Mouse (Mus musculus) midbrain, embryonic 13.5 days (tissue): ENCODE results near the gene Gm28539. TPM values are rescaled to one million over a fixed set of nuclear protein-coding genes. Genes with fewer than 3 reads are reported as not detected.
"Not testable (repeated sequence)": the region's sequence is repeated elsewhere in the genome, so short reads cannot be mapped to it uniquely, and the experiment has no call there.

Source experiments
- ATAC-seq: fragments of 200-750 bp; cut with Nextera tagmentation; 2 replicates; pipeline ENCODE4 v1.8.0; 2017; ENCODE audit warnings: mild to moderate bottlenecking, moderate TSS enrichment, moderate library complexity
- H3K27ac ChIP-seq: fragments of 300-500 bp; sonication (generic); 2 replicates; pipeline ENCODE4 v1.5.1; 2015; ENCODE audit warnings: inconsistent platforms, mild to moderate bottlenecking, moderate library complexity
- H3K27me3 ChIP-seq: fragments of 300-500 bp; sonication (generic); 2 replicates; pipeline ENCODE4 v1.6.1; 2015; ENCODE audit warnings: mild to moderate bottlenecking, inconsistent platforms
- H3K36me3 ChIP-seq: fragments of 300-500 bp; sonication (generic); 2 replicates; pipeline ENCODE4 v1.6.1; 2015; ENCODE audit warnings: mild to moderate bottlenecking, inconsistent platforms
- H3K4me1 ChIP-seq: fragments of 300-500 bp; sonication (generic); replicated peaks from 2 replicates; pipeline ENCODE4 v1.6.1; 2015; ENCODE audit warnings: inconsistent platforms
- H3K4me2 ChIP-seq: fragments of 300-500 bp; sonication (generic); replicated peaks from 2 replicates; pipeline ENCODE4 v1.6.1; 2015; ENCODE audit warnings: moderate library complexity, mild to moderate bottlenecking, inconsistent platforms
- H3K4me3 ChIP-seq: fragments of 300-500 bp; sonication (generic); replicated peaks from 2 replicates; pipeline ENCODE4 v1.5.1; 2015; ENCODE audit warnings: mild to moderate bottlenecking, inconsistent platforms
- H3K9ac ChIP-seq: fragments of 300-500 bp; sonication (generic); replicated peaks from 2 replicates; pipeline ENCODE4 v1.6.1; 2015; ENCODE audit warnings: mild to moderate bottlenecking, inconsistent platforms
- H3K9me3 ChIP-seq: fragments of 300-500 bp; sonication (generic); 2 replicates; pipeline ENCODE4 v1.6.1; 2016; ENCODE audit warnings: mild to moderate bottlenecking, inconsistent platforms
- WGBS: fragments of 180-500 bp; shearing (Covaris S2); methylation state at CpG from one replicate; pipeline ENCODE4 v1.1.7; 2015; 5-methylcytosine and 5-hydroxymethylcytosine counted together
- polyA plus RNA-seq: library from polyadenylated mRNA; unstranded; fragments of >200 nt; fragmentation: Nextera tagmentation; extraction: Ambion mirVana; gene quantifications from 2 replicates; pipeline ENCODE4 v1.2.1, GENCODE M21; 2015

Gm28539 gene
- polyA plus RNA-seq, 1 experiment from 2014 or later, result not detected

- Histone ChIP-seq H3K36me3 (peaks cover 36% of the 10 kb centered on the region), H3K27me3 (no peaks in the 10 kb centered on the region), H3K4me3 (peak overlapping the region; percentile 77), H3K9ac (peak overlapping the region; percentile 85), H3K9me3 (no peaks in the 10 kb centered on the region), H3K27ac (peak overlapping the region; percentile 32; the same call in 1 of the 2 replicates), H3K4me2 (peak overlapping the region; percentile 81), H3K4me1 (peaks cover 23% of the 10 kb centered on the region)
- 2% methylated on average over 31 of the region's 31 CpGs for WGBS
- ATAC-seq, result peak; percentile 73; the same call in 1 of the 2 replicates
Measured at GRCm38 (mm10) chr16:18812385-18812910, 23.9 kb upstream of the Gm28539 start.

GRCm38 (mm10) chr16:18822356-18822755 lies 14.0 kb upstream of the Gm28539 start:
- Histone ChIP-seq H3K9ac (no peak overlapping the region), H3K4me2 (no peak overlapping the region), H3K27me3 (no peaks in the 10 kb centered on the region), H3K27ac (no peak overlapping the region), H3K9me3 (no peaks in the 10 kb centered on the region), H3K36me3 (peaks cover 97% of the 10 kb centered on the region), H3K4me3 (no peak overlapping the region), H3K4me1 (no peaks in the 10 kb centered on the region)
- no peak for ATAC-seq
- 94% methylated on average over 1 of the region's 1 CpGs for WGBS

- no peak for ATAC-seq
- no peaks in the 10 kb centered on the region for H3K4me1 ChIP-seq
- no peak overlapping the region for H3K4me2 ChIP-seq
- H3K36me3 ChIP-seq, result peaks cover 97% of the 10 kb centered on the region
- no peak overlapping the region for H3K4me3 ChIP-seq
- H3K27ac ChIP-seq, result no peak overlapping the region
- no peak overlapping the region for H3K9ac ChIP-seq
- H3K27me3 ChIP-seq, result no peaks in the 10 kb centered on the region
- H3K9me3 ChIP-seq, result no peaks in the 10 kb centered on the region
- 67% methylated on average over 4 of the region's 4 CpGs for WGBS
Measured at GRCm38 (mm10) chr16:18822925-18823324, 13.5 kb upstream of the Gm28539 start.

GRCm38 (mm10) chr16:18828630-18829029 lies 7.8 kb upstream of the Gm28539 start:
- Histone ChIP-seq H3K4me1 (no peaks in the 10 kb centered on the region), H3K27me3 (no peaks in the 10 kb centered on the region), H3K9ac (no peak overlapping the region), H3K4me2 (no peak overlapping the region), H3K9me3 (no peaks in the 10 kb centered on the region), H3K4me3 (no peak overlapping the region), H3K36me3 (peaks cover 96% of the 10 kb centered on the region), H3K27ac (no peak overlapping the region)
- WGBS, result 93% methylated on average over 3 of the region's 3 CpGs
- no peak for ATAC-seq

- 97% methylated on average over 6 of the region's 6 CpGs for WGBS
- Histone ChIP-seq H3K9me3 (no peaks in the 10 kb centered on the region), H3K4me3 (no peak overlapping the region), H3K27me3 (no peaks in the 10 kb centered on the region), H3K4me2 (no peak overlapping the region), H3K36me3 (peaks cover 97% of the 10 kb centered on the region), H3K27ac (no peak overlapping the region), H3K9ac (no peak overlapping the region), H3K4me1 (no peaks in the 10 kb centered on the region)
- no peak for ATAC-seq
Measured at GRCm38 (mm10) chr16:18829102-18829501, 7.3 kb upstream of the Gm28539 start.

- Histone ChIP-seq H3K9me3 (no peaks in the 10 kb centered on the region), H3K27me3 (no peaks in the 10 kb centered on the region), H3K9ac (no peak overlapping the region), H3K27ac (no peak overlapping the region), H3K4me1 (peaks cover 7% of the 10 kb centered on the region), H3K4me2 (no peak overlapping the region), H3K4me3 (no peak overlapping the region), H3K36me3 (peaks cover 73% of the 10 kb centered on the region)
- ATAC-seq, result no peak
- 76% methylated on average over 2 of the region's 2 CpGs for WGBS
Measured at GRCm38 (mm10) chr16:18833486-18833885, 2.9 kb upstream of the Gm28539 start.

- peak overlapping the region; percentile 93 for H3K9ac ChIP-seq
- WGBS, result 31% methylated on average over 3 of the region's 3 CpGs
- ATAC-seq, result peak; percentile 53
- no peaks in the 10 kb centered on the region for H3K27me3 ChIP-seq
- H3K36me3 ChIP-seq, result peaks cover 59% of the 10 kb centered on the region
- peaks cover 7% of the 10 kb centered on the region for H3K4me1 ChIP-seq
- H3K4me2 ChIP-seq, result peak overlapping the region; percentile 75
- no peaks in the 10 kb centered on the region for H3K9me3 ChIP-seq
- H3K27ac ChIP-seq, result no peak overlapping the region
- H3K4me3 ChIP-seq, result peak overlapping the region; percentile 90
Measured at GRCm38 (mm10) chr16:18836073-18836467, 314 bp upstream of the Gm28539 start.

GRCm38 (mm10) chr16:18838346-18838745 lies 2.0 kb downstream of the Gm28539 start:
- Histone ChIP-seq H3K9ac (no peak overlapping the region), H3K4me3 (no peak overlapping the region), H3K36me3 (peaks cover 36% of the 10 kb centered on the region), H3K27ac (no peak overlapping the region), H3K4me2 (no peak overlapping the region), H3K9me3 (no peaks in the 10 kb centered on the region), H3K27me3 (no peaks in the 10 kb centered on the region), H3K4me1 (peaks cover 7% of the 10 kb centered on the region)
- ATAC-seq, result no peak
- WGBS, result 97% methylated on average over 4 of the region's 4 CpGs

GRCm38 (mm10) chr16:18846301-18846820 lies 10.0 kb downstream of the Gm28539 start:
- 91% methylated on average over 15 of the region's 15 CpGs for WGBS
- Histone ChIP-seq H3K4me3 (no peak overlapping the region), H3K4me2 (no peak overlapping the region), H3K9me3 (0 out of 2 replicates have a peak, but pooled peaks cover 5% of the 10 kb centered on the region), H3K9ac (no peak overlapping the region), H3K27ac (no peak overlapping the region), H3K27me3 (no peaks in the 10 kb centered on the region), H3K36me3 (no peaks in the 10 kb centered on the region), H3K4me1 (no peaks in the 10 kb centered on the region)
- no peak for ATAC-seq

- H3K9ac ChIP-seq, H3K4me3 ChIP-seq, H3K36me3 ChIP-seq, H3K27ac ChIP-seq, ATAC-seq, H3K9me3 ChIP-seq, H3K4me1 ChIP-seq, H3K27me3 ChIP-seq, H3K4me2 ChIP-seq: not testable (repeated sequence)
- WGBS, result 93% methylated on average over 15 of the region's 17 CpGs
Measured at GRCm38 (mm10) chr16:18849521-18850190, 13.3 kb downstream of the Gm28539 start.

GRCm38 (mm10) chr16:18858551-18858950 lies 22.2 kb downstream of the Gm28539 start:
- Histone ChIP-seq H3K4me1 (no peaks in the 10 kb centered on the region), H3K27ac (no peak overlapping the region), H3K36me3 (no peaks in the 10 kb centered on the region), H3K9me3 (no peaks in the 10 kb centered on the region), H3K4me2 (no peak overlapping the region), H3K27me3 (no peaks in the 10 kb centered on the region), H3K4me3 (no peak overlapping the region), H3K9ac (no peak overlapping the region)
- ATAC-seq, result 0 out of 2 replicates have a peak, but pooled peaks have one; percentile 27

GRCm38 (mm10) chr16:18860186-18860585 lies 23.8 kb downstream of the Gm28539 start:
- H3K4me1 ChIP-seq, result no peaks in the 10 kb centered on the region
- no peak for ATAC-seq
- no peak overlapping the region for H3K4me2 ChIP-seq
- no peaks in the 10 kb centered on the region for H3K9me3 ChIP-seq
- H3K9ac ChIP-seq, result no peak overlapping the region
- no peak overlapping the region for H3K4me3 ChIP-seq
- no peaks in the 10 kb centered on the region for H3K36me3 ChIP-seq
- WGBS, result 58% methylated on average over 1 of the region's 1 CpGs
- no peaks in the 10 kb centered on the region for H3K27me3 ChIP-seq
- no peak overlapping the region for H3K27ac ChIP-seq
